Mouse (Mus musculus): ENCODE measurements at regions not wholly inside any gene's neighbourhood (a gene's known extent, or its start where the extent isn't known, plus 50 kb on each side); places are given as distances from the start of the nearest gene placed in this dataset.
A peak's percentile ranks its signal among the peaks of the same experiment; 100 is the strongest.
"Not testable (repeated sequence)": the region's sequence is repeated elsewhere in the genome, so short reads cannot be mapped to it uniquely, and the experiment has no call there.

DNA sequence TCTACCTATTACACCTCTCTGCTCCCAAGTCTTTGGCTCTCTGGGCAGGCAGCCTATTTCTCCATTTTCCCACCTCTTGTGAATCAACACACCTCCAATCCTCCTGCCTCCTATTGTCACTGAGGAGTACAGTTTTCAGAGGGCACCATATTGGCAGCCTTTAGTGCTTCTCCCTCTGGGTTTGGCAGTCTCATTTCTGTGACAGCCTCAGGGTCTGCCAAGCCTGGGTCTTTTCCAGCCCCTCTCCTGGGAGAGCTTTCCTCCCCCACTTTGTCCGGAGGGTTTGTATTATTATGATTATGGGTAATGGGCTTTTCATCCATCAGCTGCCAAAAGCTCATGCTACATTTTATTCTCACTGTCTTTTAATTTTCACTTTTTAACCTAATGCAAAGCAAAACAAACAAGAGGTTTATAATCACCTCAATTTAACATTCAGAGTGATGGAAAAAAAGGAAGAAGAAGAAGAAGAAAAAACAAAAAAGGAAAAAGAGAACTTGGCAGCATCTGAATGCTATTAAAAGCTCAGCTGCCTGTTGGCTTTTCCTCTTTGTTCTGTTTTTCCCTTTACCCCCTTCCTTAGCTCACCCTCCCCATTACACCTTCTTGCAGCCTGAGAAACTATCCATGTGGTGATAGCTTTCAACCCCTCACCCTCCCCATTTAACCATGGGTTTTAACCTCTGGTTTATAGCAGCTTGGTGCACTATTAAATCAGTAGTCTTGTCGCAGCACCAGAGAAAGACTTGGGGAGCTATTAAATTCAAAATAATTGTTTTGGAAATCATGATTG lies 790.5 kb upstream of the Cdh8 start:
- DNase-seq (ENCODE audit: low spot score): no peak

GRCm38 (mm10) chr8:100193228-100193627 lies 777.0 kb upstream of the Cdh8 start:
- DNase-seq (ENCODE audit: low spot score): no peak

GRCm38 (mm10) chr8:100190698-100191097 lies 774.4 kb upstream of the Cdh8 start:
- DNase-seq (ENCODE audit: low spot score): no peak

- DNase-seq (ENCODE audit: low spot score): no peak
Observed at GRCm38 (mm10) chr8:100187976-100188375, 771.7 kb upstream of the Cdh8 start.

DNA sequence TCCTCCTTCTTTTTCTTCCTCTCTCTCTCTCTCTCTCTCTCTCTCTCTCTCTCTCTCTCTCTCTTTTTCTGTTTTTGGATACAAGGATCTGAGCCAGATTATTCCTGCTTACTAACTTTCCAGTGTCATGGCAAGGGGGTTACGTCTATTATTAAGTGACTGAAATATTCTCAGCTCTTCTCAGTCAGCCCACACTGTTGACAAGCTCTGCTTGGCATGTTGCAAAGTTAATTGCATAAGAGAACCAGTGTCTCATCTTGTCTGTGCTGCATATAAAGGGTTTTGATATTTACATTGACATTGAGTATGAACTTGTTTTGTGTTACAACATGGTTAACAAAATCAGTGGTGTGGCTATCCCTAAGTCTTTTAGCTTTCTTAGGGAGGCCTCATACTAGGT lies 760.2 kb upstream of the Cdh8 start:
- no peak for DNase-seq (ENCODE audit: low spot score)

DNA sequence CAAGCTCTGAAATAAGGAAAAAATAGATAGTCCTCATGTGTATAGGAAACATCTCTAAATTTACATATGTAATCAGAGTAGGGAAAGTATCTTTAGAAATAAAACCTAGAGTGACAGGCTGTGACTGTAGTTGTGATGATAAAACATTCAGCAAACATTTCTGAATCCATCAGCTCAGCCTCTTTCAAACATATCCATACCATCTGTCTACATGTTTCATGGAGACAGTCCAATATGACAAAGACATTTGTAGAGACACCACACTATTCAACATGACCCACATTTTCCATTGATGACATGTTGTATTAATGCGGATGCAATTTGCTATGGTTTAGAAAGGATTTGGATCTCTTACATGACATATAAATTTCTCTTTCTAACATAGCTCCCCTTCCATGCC lies 729.1 kb upstream of the Cdh8 start:
- DNase-seq (ENCODE audit: low spot score): no peak

DNA sequence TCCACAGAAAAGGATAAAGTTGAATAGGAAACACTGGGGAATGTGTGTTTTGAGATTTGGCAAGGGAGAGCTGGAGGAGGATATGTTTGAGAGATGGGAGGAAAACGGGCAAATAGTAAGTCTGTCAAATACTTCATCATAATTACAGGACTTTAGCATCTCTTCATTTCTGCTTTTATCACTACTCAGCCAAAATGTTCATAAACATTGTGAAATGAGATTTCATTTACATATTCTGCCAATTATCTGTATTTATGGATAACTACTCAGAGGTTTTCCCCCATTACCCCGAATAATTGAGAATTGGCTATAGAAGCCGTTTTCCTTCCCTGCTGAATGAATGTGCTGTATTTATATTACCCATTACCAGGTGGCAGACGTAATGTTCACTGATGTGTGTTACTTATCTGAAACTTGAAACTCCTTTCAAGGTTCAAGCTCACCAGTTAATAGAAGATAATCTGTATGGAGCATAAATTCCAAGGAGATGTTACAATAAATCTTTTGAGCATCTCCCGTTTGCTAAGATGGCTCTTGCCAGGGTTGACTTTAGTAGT lies 727.9 kb upstream of the Cdh8 start:
- no peak for DNase-seq (ENCODE audit: low spot score)

DNA sequence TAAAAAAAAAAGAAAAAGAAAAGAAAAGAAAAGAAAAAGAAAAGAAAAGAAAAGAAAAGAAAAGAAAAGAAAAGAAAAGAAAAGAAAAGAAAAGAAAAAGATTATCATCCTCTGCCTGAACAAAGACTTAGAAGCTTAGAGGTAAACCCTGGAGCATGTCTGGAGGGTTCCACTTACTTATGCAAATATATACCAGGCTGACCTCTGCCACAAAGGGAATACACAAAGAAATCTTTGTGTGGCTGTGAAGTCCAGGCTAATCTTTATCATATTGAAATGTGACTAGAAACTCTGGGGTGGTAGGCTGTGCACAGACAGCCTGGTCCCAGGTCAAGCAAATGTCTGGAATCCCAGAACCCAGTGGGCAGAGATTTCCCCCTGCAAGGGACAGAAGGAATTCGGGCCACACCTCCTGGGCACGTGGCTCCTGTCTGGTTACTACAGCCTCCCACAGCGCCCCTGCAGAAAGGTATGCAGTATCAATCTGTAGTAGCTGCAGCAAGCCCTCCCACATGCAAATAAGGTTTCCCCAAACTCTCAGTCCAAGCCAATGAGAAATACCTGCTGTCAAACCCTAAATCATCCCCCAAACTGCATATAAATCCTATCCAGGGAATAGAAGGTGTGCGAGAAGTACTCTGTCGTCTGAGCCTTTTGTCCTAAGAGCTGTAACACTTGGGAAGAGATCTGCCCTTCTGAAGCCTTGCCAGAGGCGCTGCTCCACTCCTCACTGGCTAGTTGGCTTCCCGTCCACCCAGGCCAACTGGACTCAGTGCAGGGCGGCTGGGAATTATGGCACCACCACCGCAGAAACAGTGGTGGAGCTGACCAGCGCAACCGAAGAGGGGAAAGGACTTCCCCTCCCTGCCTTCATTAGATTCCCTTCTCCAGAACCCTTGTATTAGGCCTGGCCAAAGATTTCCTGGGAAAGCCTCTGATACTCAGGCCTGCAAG lies 688.4 kb upstream of the Cdh8 start:
- peak; percentile 43 for DNase-seq (ENCODE audit: low spot score)

- DNase-seq (ENCODE audit: low spot score): no peak
Observed at GRCm38 (mm10) chr8:100101957-100102356, 685.7 kb upstream of the Cdh8 start.

DNA sequence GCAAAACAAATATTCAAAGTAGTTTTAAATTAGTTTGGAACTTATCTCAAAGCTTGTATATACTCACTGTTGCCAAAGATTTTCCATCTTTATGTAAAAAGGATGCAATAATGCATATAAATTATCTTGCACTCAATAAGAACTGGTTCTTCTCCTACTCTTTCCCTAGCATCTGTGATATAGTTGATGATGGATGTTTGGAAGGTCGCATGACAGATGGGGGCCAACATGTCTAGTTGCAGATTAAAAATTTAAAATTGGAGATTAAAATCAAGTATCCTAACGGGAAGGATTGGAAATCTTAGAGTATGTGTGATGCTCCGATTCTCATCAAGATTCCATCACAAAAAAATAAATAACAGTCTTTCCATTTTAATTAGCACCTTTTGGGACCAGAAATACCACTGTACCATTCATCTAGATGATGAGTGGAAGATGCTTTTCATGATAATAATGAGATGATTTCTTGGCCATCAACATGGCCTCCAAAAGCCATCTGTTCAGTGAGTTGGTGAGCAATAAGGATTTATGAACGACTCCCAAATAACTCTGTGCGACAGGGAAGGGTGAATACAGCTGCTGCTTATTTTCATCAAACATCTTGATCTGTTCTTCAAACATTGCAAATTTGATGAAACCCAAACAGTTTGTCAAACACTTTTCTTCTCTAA lies 655.9 kb upstream of the Cdh8 start:
- DNase-seq (ENCODE audit: low spot score): no peak

DNA sequence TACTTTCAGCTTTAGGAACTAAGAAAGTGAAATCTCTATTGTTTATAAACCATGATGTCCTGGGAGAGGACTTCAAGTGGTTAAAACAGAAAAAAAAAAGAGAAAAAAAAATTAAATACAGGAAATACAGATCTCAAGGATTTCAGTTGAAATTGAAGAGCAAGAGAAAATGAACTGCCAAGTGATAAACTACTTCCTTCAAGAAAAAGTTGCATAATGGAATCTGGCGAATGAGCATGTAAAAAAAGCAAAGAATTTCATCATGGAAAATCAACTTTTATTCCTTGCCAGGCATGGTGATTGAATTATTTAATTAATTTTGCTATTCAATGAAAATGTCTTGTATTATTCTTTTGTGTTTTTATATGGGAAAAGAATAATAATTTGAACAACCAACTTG lies 653.5 kb upstream of the Cdh8 start:
- DNase-seq (ENCODE audit: low spot score): no peak

- DNase-seq (ENCODE audit: low spot score): no peak
Observed at GRCm38 (mm10) chr8:100038931-100039330, 622.7 kb upstream of the Cdh8 start.

DNA sequence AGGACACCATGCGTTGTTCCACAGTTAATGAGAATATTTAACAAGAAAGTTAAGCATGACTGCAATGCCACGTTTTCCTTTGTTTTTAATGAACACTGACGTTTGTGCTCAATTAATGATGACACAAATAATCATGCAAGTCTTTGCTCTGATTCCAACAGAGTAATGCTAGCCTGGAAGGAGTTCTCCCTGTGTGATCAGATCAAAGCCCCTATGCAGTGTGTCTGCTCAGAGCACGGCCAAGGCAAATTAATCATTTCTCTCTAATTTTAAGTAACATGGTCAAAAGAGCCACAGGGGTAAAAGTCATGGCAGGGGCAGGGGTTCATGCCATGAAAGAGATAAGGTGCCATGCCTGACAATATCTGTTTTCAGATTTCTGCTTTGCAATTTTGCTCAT lies 618.2 kb upstream of the Cdh8 start:
- DNase-seq (ENCODE audit: low spot score): no peak

- DNase-seq (ENCODE audit: low spot score): not testable (repeated sequence)
Observed at GRCm38 (mm10) chr8:100030358-100030757, 614.1 kb upstream of the Cdh8 start.

GRCm38 (mm10) chr8:100015638-100016037 lies 599.4 kb upstream of the Cdh8 start:
- DNase-seq (ENCODE audit: low spot score): no peak

DNA sequence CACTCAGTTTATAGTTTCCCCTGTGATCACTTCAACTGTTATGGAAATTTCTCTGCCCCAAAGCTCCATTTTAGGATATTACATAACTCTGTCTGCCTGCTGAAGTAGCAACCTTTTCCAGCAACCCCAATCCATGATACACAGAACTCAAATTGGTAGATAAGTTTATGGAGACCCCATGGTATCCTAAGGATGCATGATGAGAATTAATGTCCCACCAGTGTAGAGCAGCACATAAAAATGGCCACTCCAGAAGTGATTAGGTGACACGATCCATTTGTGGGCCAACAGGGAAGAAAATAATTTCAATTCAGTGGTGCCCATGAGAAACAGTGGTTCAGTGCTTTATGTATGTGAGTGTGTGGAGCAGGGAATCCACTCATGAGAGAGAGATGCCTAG lies 583.3 kb upstream of the Cdh8 start:
- DNase-seq (ENCODE audit: low spot score): no peak

- DNase-seq (ENCODE audit: low spot score): no peak
Observed at GRCm38 (mm10) chr8:99983696-99984095, 567.4 kb upstream of the Cdh8 start.

GRCm38 (mm10) chr8:99954697-99955096 lies 538.4 kb upstream of the Cdh8 start:
- DNase-seq (ENCODE audit: low spot score): no peak

- DNase-seq (ENCODE audit: low spot score): no peak
Observed at GRCm38 (mm10) chr8:99953876-99954275, 537.6 kb upstream of the Cdh8 start.

DNA sequence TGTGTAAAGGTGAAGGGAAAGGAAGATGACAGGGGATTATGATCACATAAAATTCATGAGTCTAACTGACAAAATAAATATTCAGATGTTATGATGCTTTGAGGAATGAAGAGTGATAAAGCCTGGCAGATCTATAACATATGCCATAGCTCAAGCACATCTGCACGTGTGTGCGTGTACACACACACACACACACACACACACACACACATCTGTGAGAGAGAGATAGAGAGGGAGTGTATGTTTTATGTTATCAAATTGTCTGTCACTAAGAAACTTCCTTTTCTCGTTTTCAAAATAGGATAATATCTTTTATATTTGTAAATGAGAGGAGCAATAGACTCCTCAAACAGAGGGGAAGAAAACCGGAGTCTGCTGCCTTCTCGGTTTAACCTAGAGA lies 516.9 kb upstream of the Cdh8 start:
- DNase-seq (ENCODE audit: low spot score): no peak
